Mouse (Mus musculus): Measurements from ENCODE around the gene Zdhhc5.
"Not testable (repeated sequence)": the region's sequence is repeated elsewhere in the genome, so short reads cannot be mapped to it uniquely, and the experiment has no call there.

The Zdhhc5 gene

DNA sequence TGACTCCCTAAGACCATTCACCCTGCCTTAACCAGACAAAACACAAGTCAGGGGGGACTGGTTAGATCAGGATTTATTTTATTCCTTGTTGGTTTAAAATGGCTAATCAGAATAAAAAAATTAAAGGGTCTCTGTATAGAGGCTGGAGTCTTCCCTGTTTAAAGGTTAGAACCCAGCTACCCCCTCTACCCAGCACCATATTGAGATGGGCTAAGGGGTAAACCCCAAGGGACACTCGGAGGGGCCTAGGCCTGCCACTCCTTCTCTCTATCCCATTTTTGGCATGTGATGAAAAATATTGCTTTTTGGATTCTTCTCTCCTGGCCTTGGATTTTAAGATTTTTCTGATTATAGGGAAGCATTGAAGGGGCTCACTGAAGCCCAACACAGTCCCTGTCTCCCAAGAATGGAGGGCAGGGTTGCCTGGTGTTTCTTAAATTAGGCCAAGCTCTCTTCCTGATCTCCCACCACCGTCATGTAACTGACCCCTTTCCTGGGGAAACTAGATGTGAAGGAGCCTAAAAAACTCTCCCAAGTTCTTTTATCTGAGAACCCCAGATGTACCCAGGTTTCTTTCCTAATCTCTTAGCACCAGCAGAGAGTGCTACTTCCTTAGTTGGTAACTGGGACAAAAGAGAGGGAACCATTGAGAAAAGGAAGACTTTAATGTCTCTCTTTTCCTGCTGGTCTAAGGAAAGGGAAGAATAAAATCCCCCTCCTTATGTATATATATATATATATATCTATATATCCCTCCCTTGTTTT, 26.7 kb downstream of the Zdhhc5 start:
- no peak for DNase-seq

DNA sequence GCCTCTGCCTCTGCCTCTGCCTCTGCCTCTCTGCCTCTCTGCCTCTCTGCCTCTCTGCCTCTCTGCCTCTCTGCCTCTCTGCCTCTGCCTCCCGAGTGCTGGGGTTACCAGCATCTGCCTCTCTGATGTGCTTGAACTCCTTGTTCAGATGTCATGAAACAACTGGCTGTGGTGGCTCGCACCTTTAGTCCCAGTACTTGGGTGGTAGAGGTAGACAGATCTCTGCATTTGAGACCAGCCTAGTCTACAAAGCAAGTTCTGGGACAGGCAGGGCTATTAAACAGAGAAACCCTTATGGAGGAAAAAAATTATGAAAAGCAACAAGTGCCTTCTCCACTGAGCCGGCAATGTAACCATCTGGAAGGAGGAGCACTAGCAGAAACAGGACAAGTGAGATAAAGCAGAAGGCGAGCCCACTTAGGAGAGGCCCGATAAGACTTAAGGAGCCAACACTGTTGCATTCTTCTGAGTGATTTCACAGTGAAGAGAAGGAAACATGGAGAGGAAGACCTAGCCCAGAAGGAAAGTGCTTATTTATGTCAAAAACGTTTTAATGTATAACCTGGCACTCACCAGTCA, 32.3 kb downstream of the Zdhhc5 start:
- no peak for DNase-seq

DNA sequence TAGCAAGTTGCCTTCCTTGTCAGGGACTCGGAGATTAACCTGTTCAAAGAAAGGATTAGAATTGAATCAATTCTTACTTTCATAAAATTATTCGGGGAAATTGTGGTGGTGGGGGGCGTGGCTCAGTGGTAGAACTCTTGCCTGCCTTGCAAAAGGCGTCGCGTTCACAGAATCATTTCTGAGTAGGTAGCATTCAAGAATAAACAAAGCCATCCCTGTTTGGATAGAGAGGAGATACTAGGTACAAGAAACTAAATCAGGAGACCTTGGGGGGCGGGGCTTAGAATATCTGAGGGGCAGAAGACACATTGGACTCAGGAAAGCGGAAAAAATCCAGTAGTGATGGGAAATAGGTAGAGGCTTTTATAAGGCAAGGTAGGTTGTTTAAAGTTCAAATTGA, 36.0 kb downstream of the Zdhhc5 start, which contains the start of gene Tmx2:
Gene Tmx2, minus strand, starts transcription at position 125 of the 400 bp plus-strand sequence.
- DNase-seq, result no peak

DNA sequence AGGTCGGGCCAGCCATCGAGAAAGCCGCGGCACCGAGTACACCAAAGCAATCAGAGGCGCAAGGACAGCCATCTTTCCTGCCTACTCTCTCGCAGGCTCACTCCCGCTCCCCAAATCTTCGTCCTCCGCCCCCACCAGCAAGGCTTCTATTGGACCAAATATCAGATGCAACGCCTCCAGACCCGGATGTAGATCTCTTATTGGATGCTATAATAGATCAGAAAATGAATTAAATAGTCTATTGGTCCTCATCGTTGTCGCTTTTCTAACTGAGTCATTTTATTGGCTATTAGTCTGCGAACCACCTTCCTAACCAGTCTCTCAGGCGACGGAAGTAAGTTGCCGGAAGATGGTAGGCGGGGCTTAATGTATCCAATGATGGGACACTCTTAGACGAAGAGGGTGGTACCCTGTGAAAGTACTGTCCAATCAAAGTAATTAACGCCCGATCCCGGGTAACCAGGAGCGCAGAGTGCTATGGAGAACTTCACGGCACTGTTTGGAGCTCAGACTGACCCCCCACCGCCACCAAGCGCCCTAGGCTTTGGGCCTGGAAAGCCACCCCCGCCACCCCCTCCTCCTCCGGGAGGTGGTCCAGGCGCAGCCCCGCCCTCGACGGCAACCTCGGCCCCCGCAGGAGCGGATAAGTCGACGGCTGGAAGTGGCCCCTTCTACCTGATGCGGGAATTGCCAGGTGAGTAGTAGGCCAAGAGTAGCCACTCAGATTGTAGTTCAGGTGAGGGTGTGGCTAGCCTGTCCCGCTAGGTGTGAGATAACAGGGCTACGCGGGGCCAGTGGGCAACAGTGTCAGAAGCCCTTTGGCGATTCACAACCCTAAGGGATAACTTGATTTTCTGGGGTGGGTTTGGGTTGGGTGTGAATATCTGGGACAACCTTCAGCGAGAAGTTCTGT, 36.8 kb downstream of the Zdhhc5 start, which contains the start of the genes Gm28635 and Med19:
Gene Gm28635, minus strand, starts transcription at position 74 of the 913 bp plus-strand sequence.
Gene Med19, plus strand, starts transcription at position 435 of the 913 bp plus-strand sequence.
- peak; percentile 99 for DNase-seq

DNA sequence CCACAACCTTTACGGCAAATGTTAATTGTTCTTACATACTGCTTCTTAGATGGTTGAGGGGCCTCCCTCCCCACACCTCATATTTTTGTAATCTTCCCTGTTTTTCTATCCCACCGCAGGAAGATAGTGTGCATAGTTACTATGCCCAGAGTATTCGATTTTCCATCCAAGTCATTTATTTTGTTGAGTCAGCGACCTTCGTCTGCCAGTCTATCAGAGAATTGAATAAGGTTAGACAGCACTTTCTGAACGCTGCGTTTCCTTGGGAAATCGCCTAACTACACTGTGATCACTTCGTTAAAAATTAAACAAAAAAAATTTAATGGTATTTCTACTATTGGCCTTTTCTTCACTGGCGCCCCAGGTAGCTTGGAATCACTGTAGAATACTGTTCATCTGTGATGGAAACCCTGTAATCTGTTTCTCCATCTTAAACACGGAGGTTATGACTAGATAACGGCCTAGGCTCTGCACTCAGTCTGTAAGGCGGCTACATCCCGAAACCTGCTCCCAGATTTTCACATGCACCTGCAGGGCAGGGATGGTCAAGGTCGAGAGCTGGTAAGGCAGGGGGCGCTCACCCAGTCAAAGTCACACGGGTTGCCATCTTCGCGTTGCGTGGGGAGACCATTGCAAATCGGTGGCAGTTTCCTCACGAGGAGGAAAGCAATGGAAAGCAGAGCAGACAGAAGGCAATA, 37.6 kb downstream of the Zdhhc5 start:
- DNase-seq, result peak; percentile 56

DNA sequence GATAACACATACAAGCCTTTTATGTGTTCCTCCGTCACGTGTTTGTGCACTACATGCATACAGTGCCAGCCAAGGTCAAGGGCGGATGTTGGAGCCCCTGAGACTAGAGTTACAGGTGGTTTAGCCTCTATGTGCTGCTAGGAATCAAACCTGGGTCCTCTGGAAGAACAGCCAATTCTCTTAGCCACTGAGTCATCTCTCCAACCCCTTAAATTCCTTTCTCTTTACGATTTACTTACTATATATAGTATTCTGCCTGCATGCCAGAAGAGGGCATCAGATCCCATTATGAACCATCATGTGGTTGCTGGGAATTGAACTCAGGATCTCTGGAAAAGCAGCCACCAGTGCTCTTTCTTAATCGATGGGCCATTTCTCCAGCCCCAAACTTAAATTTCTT, 43.4 kb downstream of the Zdhhc5 start:
- not testable (repeated sequence) for DNase-seq

DNA sequence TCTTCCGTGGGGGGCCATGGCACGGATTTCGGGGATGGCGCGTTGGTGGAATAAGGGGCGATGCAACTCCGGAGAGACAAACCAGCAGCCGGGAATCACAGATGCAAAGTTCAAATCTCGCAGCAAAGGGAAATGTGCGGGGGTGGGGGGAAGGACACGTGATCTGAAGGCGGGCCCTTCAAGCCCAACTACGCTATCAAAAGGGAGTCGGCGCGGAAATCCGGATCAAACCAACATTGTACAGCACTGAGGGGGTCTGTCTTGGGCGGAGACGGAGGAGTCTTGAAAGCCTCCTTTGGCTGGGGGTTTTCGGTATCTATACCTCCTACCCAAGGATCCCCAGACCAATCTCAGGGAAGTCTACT, 44.4 kb downstream of the Zdhhc5 start, which contains the start of gene Selenoh:
Gene Selenoh, minus strand, starts transcription at position 202 of the 365 bp plus-strand sequence.
- peak; percentile 97 for DNase-seq

DNA sequence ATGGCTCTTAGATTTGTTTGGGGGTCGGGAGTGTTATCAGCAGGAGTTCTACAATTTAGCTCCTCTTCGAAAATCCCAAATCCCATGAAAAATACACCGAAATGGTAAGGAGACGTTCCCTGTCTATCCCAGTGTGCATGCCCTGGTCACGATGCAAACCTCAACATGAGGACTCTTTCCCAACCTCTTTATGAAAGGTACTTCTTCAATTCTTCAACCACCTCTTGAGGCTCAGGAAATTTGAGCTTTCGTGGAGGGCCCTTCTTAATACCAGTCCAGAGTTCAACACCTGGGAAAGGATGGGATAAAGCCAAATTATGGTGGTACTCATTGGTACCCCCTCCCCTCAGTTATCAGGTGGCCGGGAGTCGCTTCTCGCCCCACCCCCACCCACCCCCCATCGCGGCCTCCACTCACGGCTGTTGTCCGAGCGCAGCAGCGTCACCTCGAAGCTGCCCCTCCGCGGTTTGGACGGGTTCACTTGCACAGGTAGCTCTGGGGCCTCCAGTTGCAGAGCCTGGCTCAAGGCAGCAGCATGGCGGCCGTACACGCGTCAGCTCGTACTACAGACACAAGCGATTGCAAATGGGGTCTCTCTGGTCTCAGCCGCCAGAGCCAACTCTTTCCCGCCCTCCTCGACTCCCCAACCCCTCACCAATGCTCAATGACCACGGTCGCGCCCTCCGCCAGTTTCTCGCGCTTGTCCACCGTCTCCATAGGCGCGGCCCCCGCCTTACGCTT, 45.0 kb downstream of the Zdhhc5 start:
- peak; percentile 69 for DNase-seq

DNA sequence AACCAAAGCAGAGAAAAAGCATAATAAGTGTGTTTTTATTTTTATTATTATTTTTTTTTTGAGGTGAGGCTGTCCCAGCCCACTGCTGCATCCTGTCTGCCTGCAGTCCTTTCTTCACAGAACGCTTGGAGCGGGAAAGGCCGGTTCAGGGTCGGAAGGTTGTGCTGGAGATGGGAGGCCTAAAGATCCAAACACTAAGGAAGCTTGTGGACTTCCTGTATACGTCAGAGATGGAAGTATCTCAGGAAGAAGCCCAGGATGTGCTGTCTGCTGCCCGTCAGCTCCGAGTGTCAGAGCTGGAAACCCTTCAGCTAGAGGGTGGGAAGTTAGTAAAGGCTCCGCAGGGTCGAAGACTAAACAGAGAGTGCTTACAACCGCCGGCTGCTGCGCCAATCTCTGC, 48.9 kb downstream of the Zdhhc5 start:
- DNase-seq, result no peak

DNA sequence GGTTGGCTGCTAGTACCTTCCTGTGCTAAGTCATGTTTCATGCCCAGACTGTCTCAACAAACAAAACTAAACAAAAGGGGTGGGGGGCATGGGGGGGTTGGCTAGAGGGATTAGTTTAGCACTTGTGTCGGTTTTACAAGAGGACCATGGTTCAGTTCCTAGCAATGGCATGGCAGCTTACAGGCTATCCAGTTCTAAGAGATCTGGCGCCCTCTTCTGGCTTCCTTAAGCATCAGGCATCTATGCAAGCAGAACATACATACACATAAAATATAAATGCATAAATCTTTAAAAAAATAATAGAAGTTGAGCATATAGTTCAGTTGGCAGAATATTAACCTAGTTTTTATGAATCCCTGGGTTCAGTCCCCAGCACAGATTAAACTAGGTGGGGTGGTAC, 52.1 kb downstream of the Zdhhc5 start:
- DNase-seq, result peak; percentile 63

DNA sequence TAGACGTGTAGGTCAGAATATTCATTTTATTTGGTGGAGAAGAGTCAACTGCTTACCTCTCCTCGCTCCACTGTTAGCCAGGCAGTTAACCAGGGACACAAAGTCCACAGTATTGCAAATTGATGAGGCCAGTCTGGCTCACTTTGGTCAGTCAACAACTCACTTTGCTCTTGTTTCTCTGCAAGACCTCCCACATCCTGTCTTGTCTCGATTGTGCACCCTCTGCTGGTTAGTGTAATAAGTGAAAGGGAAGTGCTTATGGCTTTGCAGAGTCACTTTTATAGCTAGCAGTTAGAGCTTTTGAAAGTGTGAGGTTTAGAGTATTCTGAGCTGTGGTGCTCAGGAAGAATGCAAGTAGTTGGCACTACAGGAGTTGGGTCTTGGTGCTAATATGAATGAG, 54.7 kb downstream of the Zdhhc5 start:
- no peak for DNase-seq

DNA sequence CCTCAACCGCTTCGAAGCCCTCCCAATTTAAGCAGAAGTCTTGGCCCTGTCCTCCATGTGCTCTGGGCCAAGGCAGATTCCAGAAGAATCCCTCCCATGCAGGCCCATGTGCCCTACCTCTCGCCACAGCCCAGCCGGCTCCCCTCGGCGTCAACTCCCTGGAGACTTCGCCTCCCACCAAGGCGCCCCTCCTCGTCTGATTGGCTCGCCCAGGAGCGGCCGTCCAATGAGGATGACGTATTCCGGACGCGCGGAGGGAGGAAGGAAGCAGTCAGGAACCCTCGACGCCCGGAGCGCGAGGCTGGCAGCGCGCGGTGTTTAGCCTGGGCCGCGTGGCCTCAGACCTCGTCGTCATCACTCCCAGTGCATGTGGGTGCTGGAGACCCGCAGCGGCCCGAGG, 56.2 kb downstream of the Zdhhc5 start, which contains the start of gene Btbd18:
Gene Btbd18, plus strand, starts transcription at position 274 of the 400 bp plus-strand sequence.
- DNase-seq, result no peak

DNA sequence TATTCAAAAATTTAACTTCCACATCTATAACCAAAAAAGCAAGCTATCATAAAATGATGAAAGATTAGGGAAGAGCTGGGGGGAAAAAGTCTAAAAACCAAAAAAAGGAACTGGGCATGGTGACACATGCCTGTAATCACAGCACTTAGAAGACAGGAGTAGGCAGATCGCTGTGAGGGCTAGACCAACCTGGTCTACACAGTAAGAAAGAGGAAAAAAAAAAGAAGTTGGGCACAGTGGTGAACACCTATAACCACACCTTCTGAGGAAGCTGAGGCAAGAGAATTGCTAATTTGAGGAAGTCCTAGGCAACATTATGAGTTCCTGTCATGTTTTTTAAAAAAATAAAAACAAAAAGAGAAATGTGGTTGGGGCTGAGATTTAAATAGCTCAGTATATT, 59.1 kb downstream of the Zdhhc5 start:
- DNase-seq, result no peak

DNA sequence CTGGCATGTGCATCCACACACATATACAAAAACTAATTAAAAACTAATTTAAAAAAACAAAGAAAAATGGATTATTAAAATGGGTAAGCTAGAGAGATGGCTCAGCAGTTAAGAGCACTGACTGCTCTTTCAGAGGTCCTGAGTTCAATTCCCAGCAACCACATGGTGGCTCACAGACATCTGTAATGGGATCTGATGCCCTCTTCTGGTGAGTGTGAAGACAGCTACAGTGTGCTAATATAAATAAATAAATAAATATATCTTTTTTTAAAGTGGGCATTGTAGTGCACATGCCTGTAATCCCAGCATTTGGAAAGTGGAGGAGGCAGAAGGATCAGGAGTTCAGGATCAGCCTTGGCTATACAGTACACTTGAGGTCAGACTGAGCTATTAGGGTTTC, 61.6 kb downstream of the Zdhhc5 start:
- DNase-seq, result no peak

DNA sequence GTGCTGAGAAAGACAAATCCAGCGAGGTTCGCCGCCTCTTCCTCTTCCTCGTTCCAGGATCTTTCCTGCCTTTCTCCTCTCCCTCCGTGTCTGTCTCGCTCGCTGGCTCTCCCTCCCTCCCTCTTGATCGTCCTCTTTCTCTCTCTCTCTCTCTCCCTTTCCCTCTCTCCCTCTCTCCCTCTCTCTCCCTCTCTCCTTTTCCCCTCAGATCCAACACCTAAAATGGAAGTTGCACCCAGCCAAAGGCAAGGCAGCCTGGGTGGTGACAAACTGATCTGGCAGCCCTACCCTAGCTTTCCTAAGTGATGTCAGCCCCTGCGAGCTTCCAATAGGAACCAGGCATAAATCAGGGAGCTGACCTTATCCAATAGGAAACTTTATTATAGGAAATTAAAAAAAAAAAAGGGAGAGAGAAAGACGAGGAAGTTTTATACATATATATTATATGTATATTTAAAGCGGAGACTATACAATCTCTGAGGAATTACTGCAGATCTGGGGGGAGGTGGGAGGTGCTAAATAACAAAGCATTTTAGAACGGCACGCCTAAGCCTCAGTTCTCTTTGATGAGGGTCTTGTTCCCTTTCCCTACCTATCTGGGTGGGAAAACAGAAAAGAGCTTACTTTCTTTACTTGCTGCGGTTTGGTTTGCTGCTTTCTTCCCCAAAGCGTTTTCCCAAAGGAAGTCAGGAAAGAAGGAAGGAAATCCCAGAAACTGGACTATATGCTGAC, 64.3 kb downstream of the Zdhhc5 start, which contains the start of gene Ctnnd1:
Gene Ctnnd1, minus strand, starts transcription at position 302 of the 732 bp plus-strand sequence.
- peak; percentile 93 for DNase-seq

DNA sequence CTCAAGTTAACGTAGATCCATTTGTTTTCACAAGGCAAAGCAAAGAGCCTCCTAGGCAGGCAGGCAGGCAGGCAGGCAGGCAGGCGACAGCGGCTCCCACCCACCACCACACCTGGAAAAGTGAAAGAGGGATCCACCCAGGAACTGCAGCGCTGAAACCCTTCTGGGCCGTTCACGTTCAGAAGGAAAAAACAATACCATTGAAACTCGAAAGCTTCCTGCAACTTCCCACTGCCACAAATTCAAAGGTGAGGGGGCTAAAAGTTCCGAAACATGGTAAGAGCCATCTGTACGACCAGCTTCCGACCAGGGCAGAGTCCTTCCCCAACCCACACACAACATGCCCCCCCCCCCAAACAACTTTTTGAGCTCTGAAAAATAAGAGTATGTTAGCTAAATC, 65.3 kb downstream of the Zdhhc5 start:
- peak; percentile 42 for DNase-seq

DNA sequence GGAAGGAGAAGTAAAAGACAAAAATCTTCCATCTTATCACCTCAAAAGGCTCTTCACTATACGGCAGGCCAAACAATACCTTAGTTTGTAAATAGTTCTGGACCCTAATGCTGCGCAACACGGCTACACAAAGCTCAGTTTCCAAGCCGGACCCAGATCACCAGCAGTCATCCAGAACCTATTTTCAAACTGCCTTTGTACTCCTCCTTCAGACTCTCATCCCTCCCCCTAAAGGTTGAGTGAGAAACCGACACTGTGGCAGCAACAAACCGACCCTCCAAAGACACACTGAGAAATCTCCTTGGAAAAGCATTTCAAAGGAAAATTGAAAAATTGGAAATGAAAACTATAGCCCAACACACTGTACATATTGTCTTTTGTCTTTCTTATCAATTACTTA, 66.6 kb downstream of the Zdhhc5 start:
- peak; percentile 46 for DNase-seq

DNA sequence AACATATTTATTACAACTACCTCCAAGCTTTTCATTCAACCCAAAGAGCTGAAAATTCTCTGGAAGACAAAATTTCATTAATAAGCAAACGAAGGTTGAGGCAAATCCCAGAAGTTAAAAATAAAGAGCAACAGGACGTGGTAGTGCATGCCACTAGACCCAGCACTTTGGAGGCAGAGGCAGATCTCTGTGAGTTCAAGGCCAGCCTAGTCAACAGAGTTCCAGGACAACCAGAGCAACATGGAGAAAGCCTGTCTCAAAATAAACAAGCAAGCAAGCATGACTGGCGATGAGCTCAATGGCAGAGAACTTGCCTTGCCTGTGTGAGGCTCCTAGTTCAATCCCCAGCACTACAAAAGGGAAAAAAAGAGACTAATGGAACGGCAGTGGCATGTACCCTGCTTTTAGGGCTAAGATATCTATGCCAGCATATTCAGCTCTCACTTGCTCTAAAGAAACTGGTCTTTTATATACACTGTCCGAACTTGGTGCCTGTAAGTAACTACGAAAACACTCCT, 67.9 kb downstream of the Zdhhc5 start:
- DNase-seq, result no peak

DNA sequence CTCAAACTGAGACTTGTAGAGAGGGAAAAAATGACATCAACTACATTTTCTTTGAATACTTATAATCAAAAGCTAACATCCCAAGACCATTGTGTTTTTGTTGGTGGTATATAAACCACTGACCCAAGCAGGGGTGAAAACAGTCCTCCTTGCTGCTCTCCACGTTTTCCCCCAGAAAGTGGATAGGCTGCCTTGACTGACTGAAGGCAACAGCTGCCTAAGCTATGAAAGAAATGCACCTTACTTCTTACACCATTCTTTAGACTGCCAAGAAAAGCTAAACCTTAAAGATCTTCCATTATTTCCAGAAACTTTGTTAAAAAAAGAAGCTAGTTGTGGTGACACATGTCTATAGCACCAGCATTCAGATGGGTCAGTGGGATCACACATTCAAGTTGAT, 68.8 kb downstream of the Zdhhc5 start:
- DNase-seq, result no peak

DNA sequence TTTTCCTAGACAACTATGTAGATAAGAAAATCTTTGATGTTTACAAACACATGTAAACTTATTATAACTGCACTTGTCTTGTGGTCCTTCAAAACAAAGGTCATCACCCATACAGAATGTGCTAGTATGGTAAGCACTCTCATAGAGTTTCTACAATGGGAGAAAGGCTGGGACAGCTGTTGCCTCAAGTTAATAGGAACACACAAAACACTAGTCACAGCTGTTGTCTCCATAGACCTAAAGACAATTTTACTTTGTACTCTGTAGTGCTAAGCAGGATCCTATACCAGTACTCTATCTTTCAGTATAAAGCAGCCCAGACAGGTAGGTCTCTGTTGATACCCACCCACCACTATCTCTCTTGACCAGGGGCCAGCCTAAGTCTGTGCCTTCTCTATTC, 74.1 kb downstream of the Zdhhc5 start:
- no peak for DNase-seq

Data from embryo, embryonic 11 days (tissue).